Mouse (Mus musculus) layer of hippocampus, adult 2 months (tissue): ENCODE data around the gene Sgms1. TPM values are rescaled to one million over a fixed set of nuclear protein-coding genes. Genes with fewer than 3 reads are reported as not detected.
"Not testable (repeated sequence)": the region's sequence is repeated elsewhere in the genome, so short reads cannot be mapped to it uniquely, and the experiment has no call there.

ENCODE experiments used
- DNase-seq, 2 experiments: peaks; one replicate each; pipeline ENCODE4 v3.0.0; 2022; ENCODE audit warnings: low spot score in 2 of 2
- H3K27ac ChIP-seq: fragments of 200-600 bp; 2 replicates; pipeline ENCODE4 v1.8.1; 2022
- H3K4me3 ChIP-seq: fragments of 200-600 bp; 2 replicates; pipeline ENCODE4 v1.8.1; 2022; ENCODE audit warnings: mild to moderate bottlenecking
- CTCF ChIP-seq: fragments of 200-600 bp; conservative IDR thresholded peaks from 2 replicates; pipeline ENCODE4 v1.8.1; 2022; ENCODE audit warnings: antibody characterized with exemption, mild to moderate bottlenecking, moderate library complexity
- total RNA-seq, 2 experiments: library from RNA; stranded (reverse); gene quantifications; 2 replicates each; pipeline ENCODE4 v1.2.3; 2021

The Sgms1 gene
- total RNA-seq, 2 experiments from 2014 or later: 53.9 to 59.6 TPM

GRCm38 (mm10) chr19:32136888-32137625 is 252.5 kb downstream of the Sgms1 start:
- peak in 1 of 2 experiments; percentile 26 for DNase-seq
- Histone ChIP-seq H3K27ac (no peak overlapping the region), H3K4me3 (no peak overlapping the region)
- no peak for TF ChIP-seq CTCF

GRCm38 (mm10) chr19:32131707-32132488 is 257.6 kb downstream of the Sgms1 start:
- not testable (repeated sequence) for DNase-seq, H3K4me3 ChIP-seq, H3K27ac ChIP-seq

GRCm38 (mm10) chr19:32129281-32129680 is 260.2 kb downstream of the Sgms1 start:
- DNase-seq: no peak
- TF ChIP-seq CTCF: no peak

GRCm38 (mm10) chr19:32127180-32127850 is 262.2 kb downstream of the Sgms1 start:
- no peak for DNase-seq
- TF ChIP-seq CTCF: peak; percentile 84
- no peak overlapping the region for H3K27ac ChIP-seq
- no peak overlapping the region for H3K4me3 ChIP-seq

More at GRCm38 (mm10) chr19:32129281-32129680, 260.2 kb downstream of the Sgms1 start:
- H3K27ac ChIP-seq: no peak overlapping the region
- H3K4me3 ChIP-seq: no peak overlapping the region

- Histone ChIP-seq H3K4me3 (no peak overlapping the region), H3K27ac (no peak overlapping the region)
- no peak for TF ChIP-seq CTCF
- DNase-seq: no peak
These were observed 265.4 kb downstream of the Sgms1 start for GRCm38 (mm10) chr19:32124155-32124554.

- H3K4me3 ChIP-seq: no peak overlapping the region
- no peak overlapping the region for H3K27ac ChIP-seq
- no peak for TF ChIP-seq CTCF
- peak; percentile 53 to 68 for DNase-seq
These were observed 266.3 kb downstream of the Sgms1 start for GRCm38 (mm10) chr19:32123196-32123595.

- no peak for TF ChIP-seq CTCF
- no peak overlapping the region for H3K27ac ChIP-seq
- DNase-seq: no peak
- H3K4me3 ChIP-seq: no peak overlapping the region
These were observed 268.7 kb downstream of the Sgms1 start for GRCm38 (mm10) chr19:32120798-32121197.

GRCm38 (mm10) chr19:32119666-32120065 is 269.8 kb downstream of the Sgms1 start:
- DNase-seq: no peak

GRCm38 (mm10) chr19:32118496-32118895 is 271.0 kb downstream of the Sgms1 start:
- Histone ChIP-seq H3K27ac (no peak overlapping the region), H3K4me3 (no peak overlapping the region)
- TF ChIP-seq CTCF: no peak
- no peak for DNase-seq

More at GRCm38 (mm10) chr19:32119666-32120065, 269.8 kb downstream of the Sgms1 start:
- no peak for TF ChIP-seq CTCF
- Histone ChIP-seq H3K4me3 (no peak overlapping the region), H3K27ac (no peak overlapping the region)

- no peak overlapping the region for H3K27ac ChIP-seq
- TF ChIP-seq CTCF: peak; percentile 62
- DNase-seq: no peak
- H3K4me3 ChIP-seq: no peak overlapping the region
These were observed 272.0 kb downstream of the Sgms1 start for GRCm38 (mm10) chr19:32117484-32118018.

GRCm38 (mm10) chr19:32111866-32112790 is 277.4 kb downstream of the Sgms1 start:
- Histone ChIP-seq H3K27ac (no peak overlapping the region), H3K4me3 (no peak overlapping the region)
- no peak for DNase-seq
- TF ChIP-seq CTCF: no peak
